Mouse (Mus musculus) midbrain, embryonic 14.5 days (tissue): ENCODE results near the gene Gm13693. TPM values are rescaled to one million over a fixed set of nuclear protein-coding genes. Genes with fewer than 3 reads are reported as not detected.
"Not testable (repeated sequence)": the region's sequence is repeated elsewhere in the genome, so short reads cannot be mapped to it uniquely, and the experiment has no call there.

Experiments
- ATAC-seq: fragments of 200-750 bp; cut with Nextera tagmentation; 2 replicates; pipeline ENCODE4 v1.8.0; 2017; ENCODE audit warnings: moderate number of reproducible peaks, moderate library complexity; ENCODE audit not compliant: low FRiP score, low TSS enrichment
- DNase-seq: peaks from one replicate; pipeline ENCODE4 v3.0.0-alpha.2; 2015
- H3K27ac ChIP-seq: fragments of 300-500 bp; sonication (generic); replicated peaks from 2 replicates; pipeline ENCODE4 v1.5.1; 2014; ENCODE audit warnings: mild to moderate bottlenecking, low read depth, low read length, moderate library complexity
- H3K27me3 ChIP-seq: fragments of 300-500 bp; sonication (generic); 2 replicates; pipeline ENCODE4 v1.6.1; 2014; ENCODE audit warnings: low read length, control low read depth, mixed read lengths; ENCODE audit not compliant: control insufficient read depth, insufficient read depth
- H3K36me3 ChIP-seq: fragments of 300-500 bp; sonication (generic); 2 replicates; pipeline ENCODE4 v1.6.1; 2014; ENCODE audit warnings: low read length, control low read depth; ENCODE audit not compliant: control insufficient read depth, insufficient read depth
- H3K4me1 ChIP-seq: fragments of 300-500 bp; sonication (generic); 2 replicates; pipeline ENCODE4 v1.6.1; 2014; ENCODE audit warnings: mild to moderate bottlenecking, antibody characterized with exemption, low read length, control low read depth; ENCODE audit not compliant: control insufficient read depth, insufficient read depth
- H3K4me2 ChIP-seq: fragments of 300-500 bp; sonication (generic); 2 replicates; pipeline ENCODE4 v1.6.1; 2014; ENCODE audit warnings: mild to moderate bottlenecking, low read length, moderate library complexity
- H3K4me3 ChIP-seq: fragments of 300-500 bp; sonication (generic); replicated peaks from 2 replicates; pipeline ENCODE4 v1.5.1; 2014; ENCODE audit warnings: low read depth, low read length
- H3K9ac ChIP-seq: fragments of 300-500 bp; sonication (generic); replicated peaks from 2 replicates; pipeline ENCODE4 v1.6.1; 2014; ENCODE audit warnings: mild to moderate bottlenecking, low read length, moderate library complexity
- H3K9me3 ChIP-seq: fragments of 300-500 bp; sonication (generic); 2 replicates; pipeline ENCODE4 v1.6.1; 2016; ENCODE audit warnings: low read length, control low read depth, mixed read lengths; ENCODE audit not compliant: control insufficient read depth
- WGBS: fragments of 180-500 bp; shearing (Covaris S2); extraction: QIAGEN DNeasy Blood & Tissue Kit; methylation state at CpG from one replicate; pipeline ENCODE4 v1.1.7; 2014; 5-methylcytosine and 5-hydroxymethylcytosine counted together
- polyA plus RNA-seq: library from polyadenylated mRNA; unstranded; fragments of >200 nt; fragmentation: Nextera tagmentation; extraction: Ambion mirVana; gene quantifications from 2 replicates; pipeline ENCODE4 v1.2.1, GENCODE M21; 2014

Gm13693 gene
- polyA plus RNA-seq, 1 experiment from 2014 or later, result not detected

GRCm38 (mm10) chr2:83984443-83984842 is 23.1 kb downstream of the Gm13693 start, which contains the start of gene Gm13697:
TSS of gene Gm13697 (plus strand) at chr2:83984743.
- not testable (repeated sequence) for H3K4me3 ChIP-seq, H3K9me3 ChIP-seq, ATAC-seq, H3K27ac ChIP-seq, H3K4me2 ChIP-seq, H3K36me3 ChIP-seq, H3K27me3 ChIP-seq, H3K4me1 ChIP-seq, H3K9ac ChIP-seq, DNase-seq
- WGBS, result no CpG with 5 or more reads among the region's 6 CpGs

GRCm38 (mm10) chr2:83990253-83990652 is 28.9 kb downstream of the Gm13693 start, which contains the start of gene Gm13691:
TSS of gene Gm13691 (plus strand) at chr2:83990553.
- DNase-seq, H3K36me3 ChIP-seq, H3K4me1 ChIP-seq, H3K4me2 ChIP-seq, H3K4me3 ChIP-seq, H3K27me3 ChIP-seq, H3K9me3 ChIP-seq, H3K9ac ChIP-seq, ATAC-seq, H3K27ac ChIP-seq: not testable (repeated sequence)
- WGBS, result no CpG with 5 or more reads among the region's 6 CpGs

GRCm38 (mm10) chr2:83993639-83994255 is 32.4 kb downstream of the Gm13693 start:
- H3K4me3 ChIP-seq, H3K4me2 ChIP-seq, ATAC-seq, H3K27ac ChIP-seq, H3K27me3 ChIP-seq, DNase-seq, H3K4me1 ChIP-seq, H3K9me3 ChIP-seq, H3K9ac ChIP-seq, H3K36me3 ChIP-seq: not testable (repeated sequence)
- WGBS, result 75% methylated on average over 7 of the region's 9 CpGs

DNA sequence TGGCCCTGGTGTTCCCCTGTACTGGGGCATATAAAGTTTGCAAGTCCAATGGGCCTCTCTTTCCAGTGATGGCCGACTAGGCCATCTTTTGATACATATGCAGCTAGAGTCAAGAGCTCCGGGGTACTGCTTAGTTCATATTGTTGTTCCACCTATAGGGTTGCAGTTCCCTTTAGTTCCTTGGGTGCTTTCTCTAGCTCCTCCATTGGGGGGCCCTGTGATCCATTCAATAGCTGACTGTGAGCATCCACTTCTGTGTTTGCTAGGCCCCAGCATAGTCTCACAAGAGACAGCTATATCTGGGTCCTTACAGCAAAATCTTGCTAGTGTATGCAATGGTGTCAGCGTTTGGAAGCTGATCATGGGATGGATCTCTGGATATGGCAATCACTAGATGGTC is 33.2 kb downstream of the Gm13693 start:
- H3K9me3 ChIP-seq, DNase-seq, H3K27ac ChIP-seq, H3K36me3 ChIP-seq, H3K4me2 ChIP-seq, H3K27me3 ChIP-seq, ATAC-seq, H3K4me3 ChIP-seq, H3K9ac ChIP-seq, H3K4me1 ChIP-seq: not testable (repeated sequence)
- WGBS, result no CpG with 5 or more reads among the region's 3 CpGs

DNA sequence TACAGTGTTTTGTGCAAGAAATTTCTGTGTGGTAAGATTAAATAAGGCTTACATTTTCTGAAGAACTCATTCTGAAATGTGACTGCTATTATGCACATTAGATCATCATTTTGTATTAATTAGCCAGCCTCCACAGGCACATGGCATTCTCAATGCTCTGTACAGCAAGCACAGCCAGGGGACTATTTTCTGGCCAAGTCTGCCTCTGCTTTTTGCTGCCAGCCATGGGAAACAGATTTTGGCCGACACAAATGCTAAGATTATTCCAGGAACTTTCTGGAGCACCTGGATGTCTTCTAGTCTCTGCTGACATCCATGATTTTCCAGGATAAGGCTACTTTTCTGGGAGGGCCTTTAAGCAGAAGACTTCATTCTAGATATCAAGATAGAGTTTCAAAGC is 47.6 kb downstream of the Gm13693 start:
- Histone ChIP-seq H3K36me3 (no peaks in the 10 kb centered on the region), H3K27me3 (no peaks in the 10 kb centered on the region), H3K4me2 (no peak overlapping the region), H3K4me3 (no peak overlapping the region), H3K9ac (no peak overlapping the region), H3K9me3 (no peaks in the 10 kb centered on the region), H3K27ac (no peak overlapping the region), H3K4me1 (no peaks in the 10 kb centered on the region)
- DNase-seq (no peak), ATAC-seq (no peak)
- 70% methylated on average over 1 of the region's 1 CpGs for WGBS

- Histone ChIP-seq H3K4me2 (no peak overlapping the region), H3K9ac (no peak overlapping the region), H3K9me3 (no peaks in the 10 kb centered on the region), H3K27ac (no peak overlapping the region), H3K4me3 (no peak overlapping the region), H3K36me3 (no peaks in the 10 kb centered on the region), H3K4me1 (no peaks in the 10 kb centered on the region), H3K27me3 (no peaks in the 10 kb centered on the region)
- 86% methylated on average over 3 of the region's 3 CpGs for WGBS
- no peak for DNase-seq
- no peak for ATAC-seq
These were observed 48.5 kb downstream of the Gm13693 start for GRCm38 (mm10) chr2:84009818-84010217.

Other genes with a start within 250 kb of the Gm13693 start
- gene Itgav, start 237.1 kb upstream of the Gm13693 start, polyA plus RNA-seq, result 21.8 and 27.5 TPM in 2 replicates
- gene Fam171b, start 148.9 kb upstream of the Gm13693 start, polyA plus RNA-seq, result 73.5 and 91.0 TPM in 2 replicates
- gene Zswim2, start 20.3 kb upstream of the Gm13693 start, polyA plus RNA-seq, result not detected in 2 replicates
- gene Gm13698, start 5.8 kb upstream of the Gm13693 start, polyA plus RNA-seq, result not detected in 2 replicates
- not detected in 2 replicates for gene Gm13695, start 5.8 kb downstream of the Gm13693 start, polyA plus RNA-seq
- not detected in 2 replicates for gene Gm13696, start 11.6 kb downstream of the Gm13693 start, polyA plus RNA-seq
- not detected in 2 replicates for gene Gm13694, start 17.4 kb downstream of the Gm13693 start, polyA plus RNA-seq
- gene Gm13697, start 23.2 kb downstream of the Gm13693 start, polyA plus RNA-seq, result not detected in 2 replicates
- gene Gm13691, start 29.1 kb downstream of the Gm13693 start, polyA plus RNA-seq, result not detected in 2 replicates